Mouse (Mus musculus) layer of hippocampus, adult 9-11 months (tissue): ENCODE data around the gene Csnk2a2.

Experiments
- DNase-seq: peaks from one replicate; pipeline ENCODE4 v3.0.0; 2022

Csnk2a2 gene

GRCm38 (mm10) chr8:95490006-95490405, at the start of gene Csnk2a2:
TSS of gene Csnk2a2 (minus strand) at chr8:95490039.
- no peak for DNase-seq

- DNase-seq, result no peak
Measured at GRCm38 (mm10) chr8:95539487-95539886, 49.6 kb upstream of the Csnk2a2 start.

- peak; percentile 54 for DNase-seq
Measured at GRCm38 (mm10) chr8:95533584-95534387, 43.9 kb upstream of the Csnk2a2 start, which contains the start of gene Ccdc113. TSS of gene Ccdc113 (plus strand) at chr8:95534085.

- no peak for DNase-seq
Measured at GRCm38 (mm10) chr8:95532206-95532605, 42.4 kb upstream of the Csnk2a2 start.

GRCm38 (mm10) chr8:95528750-95529310, 39.0 kb upstream of the Csnk2a2 start:
- DNase-seq, result no peak

- no peak for DNase-seq
Measured at GRCm38 (mm10) chr8:95528194-95528593, 38.4 kb upstream of the Csnk2a2 start.

- no peak for DNase-seq
Measured at GRCm38 (mm10) chr8:95523991-95524390, 34.2 kb upstream of the Csnk2a2 start.

GRCm38 (mm10) chr8:95516928-95517327, 27.1 kb upstream of the Csnk2a2 start:
- no peak for DNase-seq

GRCm38 (mm10) chr8:95513219-95513618, 23.4 kb upstream of the Csnk2a2 start:
- no peak for DNase-seq

- peak; percentile 47 for DNase-seq
Measured at GRCm38 (mm10) chr8:95512257-95512656, 22.4 kb upstream of the Csnk2a2 start.

GRCm38 (mm10) chr8:95506245-95506644, 16.4 kb upstream of the Csnk2a2 start:
- no peak for DNase-seq

- DNase-seq, result peak; percentile 47
Measured at GRCm38 (mm10) chr8:95505606-95506005, 15.8 kb upstream of the Csnk2a2 start.

GRCm38 (mm10) chr8:95504835-95505234, 15.0 kb upstream of the Csnk2a2 start:
- DNase-seq, result no peak

GRCm38 (mm10) chr8:95502431-95502830, 12.6 kb upstream of the Csnk2a2 start:
- no peak for DNase-seq

- DNase-seq, result no peak
Measured at GRCm38 (mm10) chr8:95500436-95500835, 10.6 kb upstream of the Csnk2a2 start.

GRCm38 (mm10) chr8:95499266-95500064, 9.6 kb upstream of the Csnk2a2 start:
- DNase-seq, result no peak

- no peak for DNase-seq
Measured at GRCm38 (mm10) chr8:95497821-95498220, 8.0 kb upstream of the Csnk2a2 start.

GRCm38 (mm10) chr8:95496420-95496819, 6.6 kb upstream of the Csnk2a2 start:
- no peak for DNase-seq

- DNase-seq, result no peak
Measured at GRCm38 (mm10) chr8:95495444-95495843, 5.6 kb upstream of the Csnk2a2 start.

GRCm38 (mm10) chr8:95492057-95492456, 2.2 kb upstream of the Csnk2a2 start:
- DNase-seq, result no peak

GRCm38 (mm10) chr8:95488698-95489332, 1.0 kb downstream of the Csnk2a2 start:
- DNase-seq, result peak; percentile 73

- DNase-seq, result no peak
Measured at GRCm38 (mm10) chr8:95487800-95488697, 1.8 kb downstream of the Csnk2a2 start.
